Mouse (Mus musculus) cerebellum, adult 9-11 months (tissue): ENCODE measurements around the gene Gm20696.
A peak's percentile ranks its signal among the peaks of the same experiment; 100 is the strongest.

Experiments
- DNase-seq: peaks from one replicate; pipeline ENCODE4 v3.0.0; 2022

Gene Gm20696

GRCm38 (mm10) chr6:99319415-99320405, 346.9 kb downstream of the Gm20696 start:
- DNase-seq: no peak

- DNase-seq: no peak
Observed at GRCm38 (mm10) chr6:99314746-99315145, 351.9 kb downstream of the Gm20696 start.

GRCm38 (mm10) chr6:99310529-99310928, 356.1 kb downstream of the Gm20696 start:
- DNase-seq: no peak

GRCm38 (mm10) chr6:99310171-99310500, 356.5 kb downstream of the Gm20696 start:
- DNase-seq: no peak

GRCm38 (mm10) chr6:99309466-99310170, 357.0 kb downstream of the Gm20696 start:
- DNase-seq: no peak

- DNase-seq: no peak
Observed at GRCm38 (mm10) chr6:99305751-99306150, 360.8 kb downstream of the Gm20696 start.

- DNase-seq: no peak
Observed at GRCm38 (mm10) chr6:99305236-99305635, 361.4 kb downstream of the Gm20696 start.

GRCm38 (mm10) chr6:99302662-99303435, 363.7 kb downstream of the Gm20696 start:
- DNase-seq: no peak

- no peak for DNase-seq
Observed at GRCm38 (mm10) chr6:99301923-99302322, 364.7 kb downstream of the Gm20696 start.

GRCm38 (mm10) chr6:99300235-99300634, 366.4 kb downstream of the Gm20696 start:
- DNase-seq: no peak

- no peak for DNase-seq
Observed at GRCm38 (mm10) chr6:99299196-99299595, 367.4 kb downstream of the Gm20696 start.

GRCm38 (mm10) chr6:99297535-99297934, 369.1 kb downstream of the Gm20696 start:
- DNase-seq: no peak

GRCm38 (mm10) chr6:99295495-99295894, 371.1 kb downstream of the Gm20696 start:
- no peak for DNase-seq

GRCm38 (mm10) chr6:99289220-99289619, 377.4 kb downstream of the Gm20696 start:
- DNase-seq: peak; percentile 14

GRCm38 (mm10) chr6:99285026-99285425, 381.6 kb downstream of the Gm20696 start:
- no peak for DNase-seq

GRCm38 (mm10) chr6:99284019-99284418, 382.6 kb downstream of the Gm20696 start:
- no peak for DNase-seq

GRCm38 (mm10) chr6:99282866-99283657, 383.5 kb downstream of the Gm20696 start:
- no peak for DNase-seq

- no peak for DNase-seq
Observed at GRCm38 (mm10) chr6:99281433-99281832, 385.2 kb downstream of the Gm20696 start.

GRCm38 (mm10) chr6:99280619-99281018, 386.0 kb downstream of the Gm20696 start:
- DNase-seq: no peak

- no peak for DNase-seq
Observed at GRCm38 (mm10) chr6:99277251-99277650, 389.3 kb downstream of the Gm20696 start.

- DNase-seq: no peak
Observed at GRCm38 (mm10) chr6:99276297-99276653, 390.3 kb downstream of the Gm20696 start.
